Mouse (Mus musculus) heart, embryonic 15.5 days (tissue): ENCODE results near the gene Vax1. TPM values are rescaled to one million over a fixed set of nuclear protein-coding genes. Genes with fewer than 3 reads are reported as not detected.

ENCODE experiments used
- ATAC-seq: fragments of 200-750 bp; cut with Nextera tagmentation; replicated peaks from 2 replicates; pipeline ENCODE4 v1.8.0; 2017; ENCODE audit warnings: low read depth, moderate TSS enrichment; ENCODE audit not compliant: insufficient number of reproducible peaks, insufficient read depth, low FRiP score
- H3K27ac ChIP-seq: fragments of 300-500 bp; sonication (generic); 2 replicates; pipeline ENCODE4 v1.5.1; 2015; ENCODE audit warnings: mild to moderate bottlenecking, inconsistent platforms
- H3K27me3 ChIP-seq: fragments of 300-500 bp; sonication (generic); 2 replicates; pipeline ENCODE4 v1.6.1; 2015; ENCODE audit warnings: inconsistent platforms
- H3K36me3 ChIP-seq: fragments of 300-500 bp; sonication (generic); 2 replicates; pipeline ENCODE4 v1.6.1; 2015; ENCODE audit warnings: mild to moderate bottlenecking, inconsistent platforms
- H3K4me1 ChIP-seq: fragments of 300-500 bp; sonication (generic); replicated peaks from 2 replicates; pipeline ENCODE4 v1.6.1; 2015; ENCODE audit warnings: inconsistent platforms
- H3K4me2 ChIP-seq: fragments of 300-500 bp; sonication (generic); 2 replicates; pipeline ENCODE4 v1.6.1; 2015; ENCODE audit warnings: inconsistent platforms, mild to moderate bottlenecking, moderate library complexity
- H3K4me3 ChIP-seq: fragments of 300-500 bp; sonication (generic); 2 replicates; pipeline ENCODE4 v1.5.1; 2015; ENCODE audit warnings: mild to moderate bottlenecking, inconsistent platforms
- H3K9ac ChIP-seq: fragments of 300-500 bp; sonication (generic); 2 replicates; pipeline ENCODE4 v1.6.1; 2015; ENCODE audit warnings: mild to moderate bottlenecking, inconsistent platforms
- H3K9me3 ChIP-seq: fragments of 300-500 bp; sonication (generic); replicated peaks from 2 replicates; pipeline ENCODE4 v1.6.1; 2016; ENCODE audit warnings: inconsistent platforms
- whole genome bisulfite sequencing: fragments of 180-500 bp; shearing (Covaris S2); methylation state at CpG from one replicate; pipeline ENCODE4 v1.1.7; 2015; ENCODE audit warnings: mixed read lengths; 5-methylcytosine and 5-hydroxymethylcytosine counted together
- polyA plus RNA-seq: library from polyadenylated mRNA; unstranded; fragments of >200 nt; fragmentation: Nextera tagmentation; extraction: Ambion mirVana; gene quantifications from 2 replicates; pipeline ENCODE4 v1.2.1, GENCODE M21; 2015

The Vax1 gene
- not detected in 2 replicates for polyA plus RNA-seq

DNA sequence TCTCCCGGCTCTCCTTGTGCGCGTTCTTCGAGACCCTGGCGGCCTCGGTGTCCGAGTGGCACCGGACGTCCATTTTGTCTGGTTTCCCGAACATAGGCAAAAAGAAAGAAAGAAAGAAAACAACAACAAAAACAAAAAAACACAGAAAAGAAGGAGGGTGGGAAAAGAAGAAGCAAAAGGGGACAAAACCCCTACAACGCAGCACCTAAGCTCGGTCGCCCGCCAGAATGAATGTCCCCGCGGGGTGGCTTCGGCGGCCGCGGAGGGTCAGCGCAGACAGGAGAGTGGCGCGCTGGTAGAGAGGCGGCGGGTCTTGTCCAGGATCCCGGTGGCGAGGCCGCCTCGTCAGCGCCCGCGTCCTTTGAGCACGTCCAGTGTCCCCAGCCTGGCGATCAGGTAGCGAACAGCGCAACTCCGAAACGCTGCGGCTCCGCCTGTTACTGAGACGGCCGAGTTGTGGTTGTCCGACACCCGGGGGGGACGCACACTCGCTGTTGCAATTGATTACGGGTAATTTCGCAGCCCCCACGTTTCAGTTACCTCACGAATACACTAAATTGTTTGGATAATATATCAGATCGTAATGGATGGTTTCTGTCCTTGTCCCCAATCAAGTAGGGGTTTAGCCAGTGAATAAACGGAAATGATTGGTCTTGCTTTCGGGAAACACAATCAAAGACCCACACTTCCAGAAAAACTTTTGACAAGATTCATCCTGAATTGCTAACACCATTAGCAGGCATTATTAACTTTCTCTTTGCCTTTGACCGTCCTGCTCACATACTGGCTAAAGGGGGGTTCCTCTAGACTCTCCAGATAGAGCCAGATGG is at the start of gene Vax1:
Gene Vax1 (minus strand): TSS at position 121 of the 830 bp plus-strand sequence.
- H3K9me3 ChIP-seq: no peaks in the 10 kb centered on the region
- no peak for ATAC-seq
- WGBS: under 1% methylated on average over 54 of the region's 54 CpGs
- H3K27ac ChIP-seq: no peak within 1 kb of the TSS
- H3K4me3 ChIP-seq: peak within 1 kb of the TSS; percentile 36
- H3K4me2 ChIP-seq: peak within 1 kb of the TSS; percentile 55
- H3K9ac ChIP-seq: 0 out of 2 replicates have a peak within 1 kb of the TSS, but pooled peaks have one; percentile 2
- H3K27me3 ChIP-seq: peaks cover 99% of the 10 kb centered on the region
- H3K36me3 ChIP-seq: no peaks in the 10 kb centered on the region
- peaks cover 36% of the 10 kb centered on the region for H3K4me1 ChIP-seq

DNA sequence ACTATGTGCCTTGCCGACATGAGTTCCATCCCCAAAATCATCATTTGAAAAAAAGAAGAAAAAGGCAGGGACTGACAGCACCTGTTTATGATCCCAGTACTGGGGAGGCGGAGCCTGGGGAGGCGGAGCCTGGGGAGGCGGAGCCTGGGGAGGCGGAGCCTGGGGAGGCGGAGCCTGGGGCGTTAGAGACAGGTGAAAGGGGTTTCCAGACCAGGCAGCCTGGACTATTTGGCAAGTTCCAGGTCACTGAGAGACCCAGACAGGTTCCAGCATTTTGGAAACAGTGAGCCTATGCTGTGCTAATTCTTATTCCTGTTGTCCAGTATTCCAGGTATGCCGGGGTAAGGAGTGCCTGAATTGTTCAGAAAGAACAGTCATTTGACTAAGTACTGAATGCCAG is 49.1 kb upstream of the Vax1 start, which contains the start of gene Kcnk18:
Gene Kcnk18 (plus strand): TSS at position 224 of the 400 bp plus-strand sequence.
- Histone ChIP-seq H3K4me1 (no peaks in the 10 kb centered on the region), H3K9me3 (no peaks in the 10 kb centered on the region), H3K27ac (no peak within 1 kb of the TSS), H3K27me3 (no peaks in the 10 kb centered on the region), H3K4me2 (no peak within 1 kb of the TSS), H3K4me3 (no peak within 1 kb of the TSS), H3K36me3 (no peaks in the 10 kb centered on the region), H3K9ac (no peak within 1 kb of the TSS)
- ATAC-seq: no peak
- WGBS: 85% methylated on average over 8 of the region's 8 CpGs

DNA sequence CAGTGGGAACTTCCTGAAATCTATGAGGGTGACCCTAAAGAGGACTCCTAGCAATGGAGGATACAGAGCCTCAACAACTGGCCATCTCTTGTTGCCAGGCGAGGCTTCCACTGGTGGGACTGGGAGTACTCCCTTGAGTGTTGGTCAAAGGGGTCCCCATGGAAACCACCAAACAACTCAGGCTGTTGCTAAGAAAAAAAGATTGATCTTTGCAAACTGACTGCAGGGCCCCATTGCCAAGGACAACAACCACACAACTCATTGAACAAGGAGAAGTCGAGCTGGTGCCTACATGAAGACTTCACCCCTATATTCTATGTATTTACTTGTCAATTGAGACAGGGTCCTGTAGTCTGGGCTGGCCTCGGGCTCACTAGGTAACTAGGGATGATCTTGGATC is 47.0 kb upstream of the Vax1 start:
- Histone ChIP-seq H3K9me3 (no peaks in the 10 kb centered on the region), H3K36me3 (no peaks in the 10 kb centered on the region), H3K4me1 (no peaks in the 10 kb centered on the region), H3K9ac (no peak overlapping the region), H3K27me3 (no peaks in the 10 kb centered on the region), H3K27ac (no peak overlapping the region), H3K4me3 (no peak overlapping the region), H3K4me2 (no peak overlapping the region)
- ATAC-seq: no peak
- 78% methylated on average over 3 of the region's 3 CpGs for WGBS

DNA sequence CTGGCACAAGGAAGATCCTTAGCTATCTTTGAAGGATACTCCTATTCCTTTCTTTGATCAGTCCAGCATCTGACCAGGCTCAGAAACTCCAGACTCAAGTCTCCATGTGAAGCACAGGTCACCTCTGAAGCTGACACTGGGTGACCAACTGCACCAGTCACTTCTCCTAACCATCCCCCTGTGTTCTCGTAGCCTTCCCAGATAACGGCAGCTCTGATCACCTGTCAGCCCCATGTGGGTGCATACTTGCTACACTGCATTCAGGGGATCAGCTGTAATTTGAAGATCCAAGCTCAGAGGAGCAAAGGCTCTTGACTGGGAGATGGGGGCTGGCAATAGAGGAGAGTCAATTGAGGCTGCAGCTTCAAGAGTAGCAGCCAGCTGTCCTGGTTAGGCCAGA is 39.1 kb upstream of the Vax1 start:
- Histone ChIP-seq H3K4me1 (no peaks in the 10 kb centered on the region), H3K4me2 (no peak overlapping the region), H3K36me3 (no peaks in the 10 kb centered on the region), H3K9ac (no peak overlapping the region), H3K27ac (no peak overlapping the region), H3K27me3 (peaks cover 16% of the 10 kb centered on the region), H3K4me3 (no peak overlapping the region), H3K9me3 (no peaks in the 10 kb centered on the region)
- 41% methylated on average over 2 of the region's 2 CpGs for WGBS
- no peak for ATAC-seq

DNA sequence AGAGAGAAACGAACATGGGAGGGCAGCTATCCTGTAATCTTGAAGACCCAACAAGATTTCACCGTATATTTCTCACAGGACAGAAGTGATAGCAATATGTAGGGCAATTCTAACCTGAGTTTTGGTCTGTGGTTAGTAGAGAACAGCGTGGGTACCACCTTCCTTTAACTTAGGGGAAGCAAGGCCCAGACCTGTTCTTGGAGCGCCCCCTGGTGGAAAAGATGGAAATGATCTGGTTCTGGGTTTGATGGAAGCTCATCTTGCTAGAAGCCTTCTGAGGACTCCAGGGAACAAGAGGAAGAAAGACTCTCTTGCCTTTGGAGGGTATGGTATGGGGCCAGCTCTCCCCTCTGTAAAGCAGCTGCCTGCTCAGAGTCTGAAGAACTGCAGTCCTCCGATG is 38.6 kb upstream of the Vax1 start:
- ATAC-seq: no peak

DNA sequence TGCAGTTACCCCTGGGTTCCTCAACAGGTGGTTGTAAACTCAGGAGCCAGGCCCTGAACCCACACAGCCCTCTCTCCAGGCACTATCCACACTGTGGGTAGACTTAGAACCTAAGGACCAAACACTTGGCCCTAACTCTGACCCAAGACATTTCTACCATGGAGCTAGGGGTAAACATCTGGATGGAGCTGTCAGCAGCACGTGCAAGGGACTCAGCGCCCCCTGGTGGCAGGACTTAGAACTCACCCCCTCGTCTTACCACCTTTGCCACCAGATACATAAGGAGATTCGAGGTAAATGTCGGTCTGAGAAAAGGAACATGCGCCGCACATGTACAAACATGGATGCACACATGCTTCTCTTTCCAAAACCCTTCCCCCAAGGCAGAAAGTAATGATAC is 28.3 kb upstream of the Vax1 start:
- no peak for ATAC-seq
- no peak overlapping the region for H3K27ac ChIP-seq
- H3K27me3 ChIP-seq: peaks cover 59% of the 10 kb centered on the region
- H3K4me2 ChIP-seq: no peak overlapping the region
- no peak overlapping the region for H3K4me3 ChIP-seq
- peaks cover 10% of the 10 kb centered on the region for H3K4me1 ChIP-seq
- no peak overlapping the region for H3K9ac ChIP-seq
- H3K36me3 ChIP-seq: no peaks in the 10 kb centered on the region
- H3K9me3 ChIP-seq: no peaks in the 10 kb centered on the region
- WGBS: 39% methylated on average over 7 of the region's 7 CpGs

More for the DNA sequence above, 38.6 kb upstream of the Vax1 start:
- Histone ChIP-seq H3K9ac (no peak overlapping the region), H3K27ac (no peak overlapping the region), H3K36me3 (no peaks in the 10 kb centered on the region), H3K4me3 (no peak overlapping the region), H3K27me3 (peaks cover 16% of the 10 kb centered on the region), H3K4me1 (no peaks in the 10 kb centered on the region), H3K4me2 (no peak overlapping the region), H3K9me3 (no peaks in the 10 kb centered on the region)
- 31% methylated on average over 5 of the region's 5 CpGs for WGBS

DNA sequence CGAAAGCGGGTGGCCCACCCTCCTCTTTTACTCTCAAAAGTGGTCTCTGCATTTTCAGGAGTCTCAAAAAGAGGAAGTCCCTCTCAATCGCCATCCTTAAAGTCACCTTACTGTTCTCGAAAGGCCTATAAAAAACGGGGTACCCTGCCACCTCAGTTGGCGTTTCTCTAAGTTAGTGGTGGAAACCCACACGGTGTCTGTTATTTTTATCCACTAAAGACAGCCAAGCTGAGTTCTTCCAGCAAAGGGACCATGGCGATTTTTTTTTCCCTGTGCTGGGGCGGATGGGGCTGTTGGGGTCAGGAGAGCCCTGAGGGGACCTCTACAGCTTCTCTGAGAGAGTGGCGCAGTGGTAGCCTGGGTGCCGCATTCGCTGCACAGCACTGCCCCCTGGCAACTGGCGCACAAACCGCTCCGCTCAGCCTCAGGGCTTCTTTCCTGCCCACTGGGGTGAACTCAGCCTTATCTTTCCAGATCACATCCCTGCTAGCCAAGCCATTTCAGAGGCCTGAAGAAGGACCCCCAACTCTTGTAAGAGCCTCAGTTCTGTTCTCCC is 26.3 kb upstream of the Vax1 start:
- Histone ChIP-seq H3K4me2 (no peak overlapping the region), H3K36me3 (no peaks in the 10 kb centered on the region), H3K9ac (no peak overlapping the region), H3K4me1 (peaks cover 10% of the 10 kb centered on the region), H3K27me3 (peaks cover 73% of the 10 kb centered on the region), H3K9me3 (no peaks in the 10 kb centered on the region), H3K4me3 (no peak overlapping the region), H3K27ac (no peak overlapping the region)
- no peak for ATAC-seq
- WGBS: 5% methylated on average over 15 of the region's 15 CpGs

DNA sequence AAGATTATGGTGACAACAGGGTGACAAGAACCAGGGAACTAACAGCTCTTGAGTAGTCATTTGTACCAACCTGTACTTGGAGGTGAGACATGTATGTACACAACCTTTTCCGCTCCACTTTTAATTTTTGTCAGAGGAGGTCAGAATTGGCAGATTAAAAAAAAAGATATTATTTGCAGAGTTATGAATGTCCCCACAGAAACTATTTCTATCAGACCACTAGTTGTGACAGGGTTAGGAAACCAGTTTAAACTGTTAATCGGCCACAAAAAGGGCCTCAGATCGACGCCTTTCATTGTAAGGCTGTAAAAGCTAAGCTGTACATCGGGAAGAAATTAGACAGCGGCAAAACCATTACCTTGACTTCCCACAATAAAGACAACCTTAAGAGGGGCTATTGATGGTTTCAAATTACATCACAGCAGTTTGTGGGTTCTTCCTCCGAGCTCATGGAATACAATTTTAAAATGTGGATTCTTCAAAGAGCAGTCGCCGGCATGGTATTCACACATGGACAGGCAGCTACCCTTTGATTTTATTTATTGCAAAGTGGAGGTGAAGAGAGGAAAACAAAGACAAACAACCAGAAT is 25.4 kb upstream of the Vax1 start:
- WGBS: 14% methylated on average over 9 of the region's 9 CpGs
- H3K9me3 ChIP-seq: no peaks in the 10 kb centered on the region
- no peak overlapping the region for H3K27ac ChIP-seq
- H3K36me3 ChIP-seq: no peaks in the 10 kb centered on the region
- ATAC-seq: no peak
- H3K4me3 ChIP-seq: no peak overlapping the region
- peaks cover 81% of the 10 kb centered on the region for H3K27me3 ChIP-seq
- no peak overlapping the region for H3K4me2 ChIP-seq
- no peak overlapping the region for H3K9ac ChIP-seq
- H3K4me1 ChIP-seq: peaks cover 10% of the 10 kb centered on the region

DNA sequence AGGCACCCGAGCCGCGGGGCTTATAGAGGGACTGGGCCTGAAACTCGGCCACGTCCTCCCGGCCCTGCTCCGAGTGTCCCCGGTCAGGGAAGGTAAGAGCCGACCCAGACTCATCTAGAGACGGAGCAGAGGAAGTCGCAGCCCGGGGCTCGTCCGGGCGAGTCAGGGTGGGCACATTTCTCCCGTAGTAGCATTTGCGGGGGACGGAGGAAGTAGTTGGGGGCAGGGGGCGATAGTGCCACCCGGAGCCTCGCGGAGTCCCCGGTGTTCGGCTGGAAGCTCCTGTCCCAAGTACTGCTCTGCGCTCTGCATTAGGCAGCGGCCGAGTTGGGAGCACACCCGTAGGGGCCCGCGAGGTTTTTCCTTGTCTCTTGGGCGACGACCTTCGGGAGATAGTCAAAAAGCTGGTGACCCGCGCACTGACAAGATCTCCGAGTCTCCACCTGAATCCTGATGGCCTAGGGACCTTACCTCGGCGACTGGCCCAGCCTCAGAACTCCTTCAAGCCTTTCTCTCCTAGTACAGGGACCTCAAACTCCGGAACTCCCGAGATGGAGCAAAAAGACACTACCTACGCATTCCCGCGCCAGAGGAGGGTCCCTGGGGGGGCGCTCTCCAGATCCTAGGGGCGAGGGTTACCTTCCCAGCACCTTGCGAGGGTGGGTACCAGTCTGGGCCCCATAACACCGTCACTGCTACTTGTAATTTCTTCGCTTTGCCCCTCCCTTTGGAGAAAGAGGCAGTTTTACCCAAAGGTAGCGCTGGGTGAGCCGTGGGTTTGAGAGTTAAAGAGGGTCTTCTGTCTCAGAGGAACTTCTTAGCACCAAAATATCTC is 24.3 kb upstream of the Vax1 start:
- Histone ChIP-seq H3K4me1 (peaks cover 10% of the 10 kb centered on the region), H3K9ac (no peak overlapping the region), H3K27me3 (peaks cover 88% of the 10 kb centered on the region), H3K4me2 (peak overlapping the region; percentile 62), H3K9me3 (no peaks in the 10 kb centered on the region), H3K27ac (no peak overlapping the region), H3K4me3 (peak overlapping the region; percentile 39), H3K36me3 (no peaks in the 10 kb centered on the region)
- no peak for ATAC-seq
- WGBS: under 1% methylated on average over 50 of the region's 50 CpGs

DNA sequence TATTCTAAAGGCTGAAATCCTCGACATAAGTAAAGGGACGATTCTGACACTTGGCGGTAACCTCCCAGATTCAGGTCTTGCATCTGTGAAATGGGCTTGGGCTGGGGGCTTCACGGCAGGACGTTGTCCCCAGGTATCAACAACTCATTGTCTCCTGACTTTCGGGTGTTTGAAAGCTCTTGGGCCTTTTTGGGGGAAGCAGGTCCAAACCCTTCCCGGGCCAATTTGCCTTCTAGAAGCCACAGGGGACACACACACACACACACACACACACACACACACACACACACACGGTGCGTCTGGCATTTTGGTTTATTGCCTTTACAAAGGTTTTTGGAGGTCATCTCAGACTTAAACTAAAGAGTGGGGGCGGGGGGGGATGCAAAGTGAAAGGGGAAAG is 23.6 kb upstream of the Vax1 start:
- WGBS: 0% methylated on average over 10 of the region's 10 CpGs
- H3K27me3 ChIP-seq: peaks cover 93% of the 10 kb centered on the region

DNA sequence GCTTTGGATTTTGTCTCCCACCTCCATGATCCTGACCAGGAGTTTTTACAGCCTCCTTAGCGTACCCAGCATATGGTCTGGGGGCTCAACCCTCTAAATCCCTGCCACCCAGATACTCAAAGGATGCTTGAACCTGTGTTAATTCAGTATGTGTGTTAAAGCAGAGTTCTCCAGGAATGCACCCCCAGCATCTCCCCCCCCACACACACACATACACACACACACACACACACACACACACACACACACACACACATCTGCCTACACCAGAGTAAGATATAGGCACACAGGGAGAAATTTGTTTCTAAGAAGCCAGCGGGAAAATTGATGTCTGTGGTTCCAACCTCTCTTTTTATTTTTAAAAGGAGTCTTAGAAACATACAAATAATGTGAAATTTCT is 22.6 kb upstream of the Vax1 start:
- ATAC-seq: no peak
- no peak overlapping the region for H3K4me3 ChIP-seq
- no peaks in the 10 kb centered on the region for H3K36me3 ChIP-seq
- no peak overlapping the region for H3K4me2 ChIP-seq
- H3K4me1 ChIP-seq: peaks cover 10% of the 10 kb centered on the region
- WGBS: 9% methylated on average over 2 of the region's 2 CpGs
- H3K27ac ChIP-seq: no peak overlapping the region
- no peak overlapping the region for H3K9ac ChIP-seq
- no peaks in the 10 kb centered on the region for H3K9me3 ChIP-seq
- peaks cover 92% of the 10 kb centered on the region for H3K27me3 ChIP-seq

More for the DNA sequence above, 23.6 kb upstream of the Vax1 start:
- Histone ChIP-seq H3K4me3 (peak overlapping the region; percentile 39), H3K36me3 (no peaks in the 10 kb centered on the region), H3K9me3 (no peaks in the 10 kb centered on the region), H3K27ac (no peak overlapping the region), H3K9ac (no peak overlapping the region), H3K4me1 (peaks cover 10% of the 10 kb centered on the region), H3K4me2 (peak overlapping the region; percentile 62)
- ATAC-seq: no peak
